14 mouse cellular contexts compared by ENCODE assay signal in the genomic region with DNA sequence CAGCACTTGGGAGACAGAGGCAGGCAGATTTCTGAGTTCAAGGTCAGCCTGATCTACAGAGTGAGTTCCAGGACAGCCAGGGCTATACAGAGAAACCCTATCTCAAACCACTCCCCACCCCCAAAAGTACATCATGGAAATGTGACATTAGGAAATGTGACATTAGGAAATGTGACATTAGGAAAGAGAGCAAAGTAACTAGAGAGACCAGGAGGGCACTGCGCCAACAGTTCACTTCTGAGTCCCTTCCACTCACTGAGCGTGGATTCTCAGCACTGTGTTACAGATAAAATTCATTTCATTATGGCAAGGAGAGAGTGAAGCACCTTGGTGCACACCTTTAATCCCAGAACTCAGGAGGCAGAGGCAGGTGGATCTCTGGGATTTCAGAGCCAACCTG. TPM values are rescaled to one million over a fixed set of nuclear protein-coding genes. Genes with fewer than 3 reads are reported as not detected.
A peak's percentile ranks its signal among the peaks of the same experiment; 100 is the strongest.
DNase-seq lines count a peak whose midpoint lies in the region; ATAC-seq and TF ChIP-seq lines count a peak whose summit lies in the region.
"Had no signal": no experiment of that assay in that cellular context is flagged by ENCODE, and none has a peak within 500 bp of the region (broad histone marks: within the 10 kb centered on the region; RNA-seq: fewer than 3 reads in every experiment).

No protein-coding gene starts in this region.

- H3K4me3 ChIP-seq in heart, embryonic 15.5 days, result no peak overlapping the region
- H3K4me3 ChIP-seq in lung, embryonic 15.5 days, result no peak overlapping the region
- H3K4me3 ChIP-seq in liver, postnatal 0 days (ENCODE audit: low read depth, low read length), result no peak overlapping the region
- H3K4me3 ChIP-seq: forebrain, embryonic 15.5 days; hindbrain, embryonic 12.5 days; limb, embryonic 15.5 days had no signal

- H3K36me3 ChIP-seq in heart, embryonic 15.5 days, result peaks cover 6% of the 10 kb centered on the region; the same call in 1 of the 2 replicates
- H3K36me3 ChIP-seq in lung, embryonic 15.5 days, result peaks cover 40% of the 10 kb centered on the region
- peaks cover 32% of the 10 kb centered on the region for H3K36me3 ChIP-seq in liver, postnatal 0 days (replicated peaks; ENCODE audit: insufficient read depth, low read length)

- peak overlapping the region; percentile 91; the same call in 1 of the 2 replicates for H3K27ac ChIP-seq in heart, embryonic 15.5 days
- H3K27ac ChIP-seq in lung, embryonic 15.5 days, result peak overlapping the region; percentile 67
- H3K27ac ChIP-seq in liver, postnatal 0 days (ENCODE audit: low read depth), result peak overlapping the region; percentile 78
- H3K27ac ChIP-seq: forebrain, embryonic 15.5 days; hindbrain, embryonic 12.5 days had no signal

- no peak overlapping the region for H3K4me2 ChIP-seq in heart, embryonic 15.5 days
- no peak overlapping the region for H3K4me2 ChIP-seq in lung, embryonic 15.5 days
- H3K4me2 ChIP-seq in liver, postnatal 0 days (ENCODE audit: low read depth, low read length), result 0 out of 2 replicates have a peak overlapping the region, but pooled peaks have one; percentile 4
- H3K4me2 ChIP-seq: forebrain, embryonic 15.5 days; hindbrain, embryonic 12.5 days; limb, embryonic 15.5 days had no signal

- H3K27me3 ChIP-seq in heart, embryonic 15.5 days, result no peaks in the 10 kb centered on the region
- no peaks in the 10 kb centered on the region for H3K27me3 ChIP-seq in lung, embryonic 15.5 days
- no peaks in the 10 kb centered on the region for H3K27me3 ChIP-seq in liver, postnatal 0 days (ENCODE audit: insufficient read depth, low read length)
- H3K27me3 ChIP-seq: CH12.LX; forebrain, embryonic 15.5 days; hindbrain, embryonic 12.5 days; limb, embryonic 15.5 days; megakaryocyte, embryonic 14.5 days had no signal

- peak; percentile 52; the same call in 1 of the 2 replicates for TF ChIP-seq EP300 in liver, postnatal 0 days (IDR thresholded peaks at IDR 0.05; ENCODE audit: low read depth)

- peak; percentile 72 for DNase-seq in adrenal gland, postnatal 10 days
- DNase-seq in adrenal gland, adult 18-20 months (ENCODE audit: low spot score in 2 of 2), result no peak
- no peak for DNase-seq in heart, postnatal 4 days
- no peak for DNase-seq in lung, postnatal 4 days
- peak; percentile 60 for DNase-seq in liver, postnatal 0 days
- DNase-seq in layer of hippocampus, postnatal 36 days, result no peak

- no peak for ATAC-seq in heart, embryonic 15.5 days (replicated peaks; ENCODE audit: insufficient number of reproducible peaks, insufficient read depth, low FRiP score, low read depth)
- ATAC-seq in lung, embryonic 15.5 days (ENCODE audit: borderline replicate concordance, extremely low read depth, low FRiP score, low TSS enrichment), result no peak
- ATAC-seq in liver, postnatal 0 days, result peak; percentile 66

- H3K9me3 ChIP-seq in heart, embryonic 15.5 days (replicated peaks), result no peaks in the 10 kb centered on the region
- H3K9me3 ChIP-seq in lung, embryonic 15.5 days, result no peaks in the 10 kb centered on the region
- H3K9me3 ChIP-seq in liver, postnatal 0 days (ENCODE audit: low read length), result no peaks in the 10 kb centered on the region
- H3K9me3 ChIP-seq: forebrain, embryonic 15.5 days; hindbrain, embryonic 12.5 days; limb, embryonic 15.5 days had no signal

- 83% methylated on average over 2 of the region's 2 CpGs for WGBS in heart, embryonic 15.5 days
- WGBS in lung, embryonic 15.5 days, result 96% methylated on average over 2 of the region's 2 CpGs
- WGBS in liver, postnatal 0 days (ENCODE audit: insufficient replicate concordance), result 63% methylated on average over 2 of the region's 2 CpGs

- no peak for TF ChIP-seq CTCF in liver, postnatal 0 days (IDR thresholded peaks at IDR 0.05; ENCODE audit: low read depth)

- H3K9ac ChIP-seq in heart, embryonic 15.5 days, result no peak overlapping the region
- H3K9ac ChIP-seq in lung, embryonic 15.5 days, result no peak overlapping the region
- H3K9ac ChIP-seq in liver, postnatal 0 days (replicated peaks), result 0 out of 2 replicates have a peak overlapping the region, but pooled peaks have one; percentile 14
- H3K9ac ChIP-seq: forebrain, embryonic 15.5 days; limb, embryonic 15.5 days had no signal

- H3K4me1 ChIP-seq in heart, embryonic 15.5 days (replicated peaks), result peaks cover 77% of the 10 kb centered on the region
- H3K4me1 ChIP-seq in lung, embryonic 15.5 days, result peaks cover 65% of the 10 kb centered on the region
- H3K4me1 ChIP-seq in liver, postnatal 0 days (ENCODE audit: insufficient read depth), result peaks cover 49% of the 10 kb centered on the region

RNA-seq across cellular contexts. Expression of a gene that starts 5.1 kb away (rescaled TPM):
- total RNA-seq in adrenal gland, postnatal 10 days (2021), result 10 to 100 TPM; 24.6 to 27.9 TPM
- 10 to 100 TPM; 21.3 to 22.4 TPM for total RNA-seq in adrenal gland, adult 18-20 months (2021)
- polyA plus RNA-seq in heart, embryonic 15.5 days (2015; fragmentation: Nextera tagmentation; extraction: Ambion mirVana), result 86.8 and 107 TPM in 2 replicates
- total RNA-seq in heart, postnatal 4 days (2021), result 10 to 100 TPM; 39.5 to 39.6 TPM
- polyA plus RNA-seq in lung, embryonic 15.5 days (2015; fragmentation: Nextera tagmentation; extraction: Ambion mirVana), result 169 and 174 TPM in 2 replicates
- 36.1 and 42.1 TPM in 2 replicates for polyA plus RNA-seq in liver, postnatal 0 days (2015; fragmentation: Nextera tagmentation; extraction: Ambion mirVana)
- total RNA-seq in layer of hippocampus, postnatal 36 days (2021), result 10 to 100 TPM; 17.6 to 17.9 TPM

RNA-seq across cellular contexts. Expression of a gene that starts 9.7 kb away (rescaled TPM):
- total RNA-seq in adrenal gland, postnatal 10 days (2021), result 100 to 1,000 TPM; 158 to 160 TPM
- 100 to 1,000 TPM; 111 to 147 TPM for total RNA-seq in adrenal gland, adult 18-20 months (2021)
- polyA plus RNA-seq in heart, embryonic 15.5 days (2015; fragmentation: Nextera tagmentation; extraction: Ambion mirVana), result 91.1 and 96.0 TPM in 2 replicates
- total RNA-seq in heart, postnatal 4 days (2021), result 100 to 1,000 TPM; 158 to 161 TPM
- polyA plus RNA-seq in lung, embryonic 15.5 days (2015; fragmentation: Nextera tagmentation; extraction: Ambion mirVana), result 79.2 and 83.2 TPM in 2 replicates
- polyA plus RNA-seq in liver, postnatal 0 days (2015; fragmentation: Nextera tagmentation; extraction: Ambion mirVana), result 101 and 105 TPM in 2 replicates
- 10 to 100 TPM; 77.6 to 80.4 TPM for total RNA-seq in layer of hippocampus, postnatal 36 days (2021)

RNA-seq across cellular contexts. Expression of a gene that starts 21.0 kb away (rescaled TPM):
- 1 to 10 TPM; 1.0 to 1.6 TPM for total RNA-seq in adrenal gland, postnatal 10 days (2021)
- under 1 TPM; 0.33 to 0.35 TPM for total RNA-seq in adrenal gland, adult 18-20 months (2021)
- polyA plus RNA-seq in heart, embryonic 15.5 days (2015; fragmentation: Nextera tagmentation; extraction: Ambion mirVana), result 14.9 and 17.9 TPM in 2 replicates
- 1 to 10 TPM; 5.9 to 8.4 TPM for total RNA-seq in heart, postnatal 4 days (2021)
- polyA plus RNA-seq in lung, embryonic 15.5 days (2015; fragmentation: Nextera tagmentation; extraction: Ambion mirVana), result 3.9 and 5.1 TPM in 2 replicates
- 0.33 and 0.46 TPM in 2 replicates for polyA plus RNA-seq in liver, postnatal 0 days (2015; fragmentation: Nextera tagmentation; extraction: Ambion mirVana)
- total RNA-seq in layer of hippocampus, postnatal 36 days (2021), result 10 to 100 TPM; 30.4 to 31.7 TPM
- total RNA-seq: gastrocnemius, adult 18-20 months had no signal

RNA-seq across cellular contexts. Expression of a gene that starts 58.6 kb away (rescaled TPM):
- total RNA-seq in adrenal gland, postnatal 10 days (2021), result 10 to 100 TPM; 24.5 to 26.1 TPM
- 10 to 100 TPM; 16.8 to 52.3 TPM for total RNA-seq in adrenal gland, adult 18-20 months (2021)
- polyA plus RNA-seq in heart, embryonic 15.5 days (2015; fragmentation: Nextera tagmentation; extraction: Ambion mirVana), result 4.3 and 5.8 TPM in 2 replicates
- 10 to 100 TPM in 1 of 2 experiments, 1 to 10 TPM in 1; 8.8 to 10.2 TPM for total RNA-seq in heart, postnatal 4 days (2021)
- polyA plus RNA-seq in lung, embryonic 15.5 days (2015; fragmentation: Nextera tagmentation; extraction: Ambion mirVana), result 1.9 and 2.4 TPM in 2 replicates
- 2.1 and 2.2 TPM in 2 replicates for polyA plus RNA-seq in liver, postnatal 0 days (2015; fragmentation: Nextera tagmentation; extraction: Ambion mirVana)
- total RNA-seq in layer of hippocampus, postnatal 36 days (2021), result 1 to 10 TPM; 1.2 to 1.4 TPM

Comparison
In these comparisons a context has a peak if more than half of its experiments do, and no peak if none do; other contexts are left out.
1. DNase-seq: peak in adrenal gland, postnatal 10 days (single experiment) and liver, postnatal 0 days (single experiment); none in adrenal gland, adult 18-20 months (0 of 2), heart, postnatal 4 days (single experiment), lung, postnatal 4 days (0 of 2) and layer of hippocampus, postnatal 36 days (0 of 2).
2. Peak in every context shown above with its lines, with median percentiles within 50 percentile points of each other: H3K27ac ChIP-seq.